In genomic region chr9:51764041-51764875, GRCm38 (mm10) we compare ENCODE assay signal across 8 mouse cellular contexts. TPM values are rescaled to one million over a fixed set of nuclear protein-coding genes. Genes with fewer than 3 reads are reported as not detected.
A peak's percentile ranks its signal among the peaks of the same experiment; 100 is the strongest.
DNase-seq lines count a peak whose midpoint lies in the region; ATAC-seq lines count a peak whose summit lies in the region.

No protein-coding gene starts in this region.

- H3K4me3 ChIP-seq in heart, embryonic 15.5 days, result peak overlapping the region; percentile 67
- H3K4me3 ChIP-seq in midbrain, embryonic 13.5 days (replicated peaks), result peak overlapping the region; percentile 77

- intact Hi-C loops in left cerebral cortex, postnatal 14 days (cut with DNase I), result loop anchor here (2.0 to 10.0 kb wide), 3 partner anchors 247 to 429 kb away; no protein-coding TSS in a partner anchor

- H3K9me3 ChIP-seq in heart, embryonic 15.5 days (replicated peaks), result no peaks in the 10 kb centered on the region
- H3K9me3 ChIP-seq in midbrain, embryonic 13.5 days, result no peaks in the 10 kb centered on the region

- ATAC-seq in heart, embryonic 15.5 days (replicated peaks; ENCODE audit: insufficient number of reproducible peaks, insufficient read depth, low FRiP score, low read depth), result peak; percentile 24
- ATAC-seq in midbrain, embryonic 13.5 days, result peak; percentile 7; the same call in 1 of the 2 replicates

- H3K27me3 ChIP-seq in heart, embryonic 15.5 days, result peaks cover 54% of the 10 kb centered on the region
- peaks cover 27% of the 10 kb centered on the region for H3K27me3 ChIP-seq in midbrain, embryonic 13.5 days

- DNase-seq in adrenal gland, adult 8-10 months, result peak; percentile 8
- no peak for DNase-seq in adrenal gland, postnatal 25 days
- peak; percentile 44 to 56 for DNase-seq in right cerebral cortex, adult 2 months (ENCODE audit: low spot score in 2 of 2)
- no peak for DNase-seq in right cerebral cortex, postnatal 36 days (ENCODE audit: low spot score in 2 of 2)
- peak; percentile 34 to 57 for DNase-seq in left cerebral cortex, postnatal 14 days (ENCODE audit: low spot score in 2 of 2)
- DNase-seq in spleen, adult 12 weeks (ENCODE audit: low spot score), result no peak

- WGBS in heart, embryonic 15.5 days, result 10% methylated on average over 12 of the region's 12 CpGs
- WGBS in midbrain, embryonic 13.5 days, result 7% methylated on average over 12 of the region's 12 CpGs

- H3K4me1 ChIP-seq in heart, embryonic 15.5 days (replicated peaks), result peaks cover 21% of the 10 kb centered on the region
- H3K4me1 ChIP-seq in midbrain, embryonic 13.5 days (replicated peaks), result peaks cover 19% of the 10 kb centered on the region

- H3K4me2 ChIP-seq in heart, embryonic 15.5 days, result peak overlapping the region; percentile 98
- peak overlapping the region; percentile 87 for H3K4me2 ChIP-seq in midbrain, embryonic 13.5 days (replicated peaks)

- no peaks in the 10 kb centered on the region for H3K36me3 ChIP-seq in heart, embryonic 15.5 days
- no peaks in the 10 kb centered on the region for H3K36me3 ChIP-seq in midbrain, embryonic 13.5 days

- peak overlapping the region; percentile 43; the same call in 1 of the 2 replicates for H3K27ac ChIP-seq in heart, embryonic 15.5 days
- H3K27ac ChIP-seq in midbrain, embryonic 13.5 days, result peak overlapping the region; percentile 84

- H3K9ac ChIP-seq in heart, embryonic 15.5 days, result peak overlapping the region; percentile 56
- H3K9ac ChIP-seq in midbrain, embryonic 13.5 days (replicated peaks), result peak overlapping the region; percentile 83

RNA-seq across cellular contexts. Expression of gene Arhgap20, which starts 0.9 kb away (rescaled TPM):
- 1 to 10 TPM; 1.2 to 2.7 (median 2.1) TPM for total RNA-seq in adrenal gland, adult 8-10 months (2022)
- total RNA-seq in adrenal gland, postnatal 25 days (2021), result 2.3 and 4.1 TPM in 2 replicates
- polyA plus RNA-seq in heart, embryonic 15.5 days (2015; fragmentation: Nextera tagmentation; extraction: Ambion mirVana), result 1.5 and 1.9 TPM in 2 replicates
- 10 to 100 TPM; 93.0 to 93.3 TPM for total RNA-seq in left cerebral cortex, postnatal 14 days (2021)
- polyA plus RNA-seq in midbrain, embryonic 13.5 days (2015; fragmentation: Nextera tagmentation; extraction: Ambion mirVana), result 9.1 and 11.6 TPM in 2 replicates

Comparison
In these comparisons a context has a peak if more than half of its experiments do, and no peak if none do; other contexts are left out.
1. DNase-seq: peak in adrenal gland, adult 8-10 months (single experiment), right cerebral cortex, adult 2 months (2 of 2) and left cerebral cortex, postnatal 14 days (2 of 2); none in adrenal gland, postnatal 25 days (single experiment), right cerebral cortex, postnatal 36 days (0 of 2) and spleen, adult 12 weeks (single experiment).
2. RNA of gene Arhgap20, which starts 0.9 kb away (total RNA-seq): 93.0 to 93.3 TPM in left cerebral cortex, postnatal 14 days; 1.2 to 2.7 TPM in adrenal gland, adult 8-10 months and 2.3 to 4.1 TPM in adrenal gland, postnatal 25 days; every median in the first group is over 10 times any median in the second.